28 mouse cellular contexts compared by ENCODE assay signal in genomic region chr17:8546366-8546765, GRCm38 (mm10). TPM values are rescaled to one million over a fixed set of nuclear protein-coding genes. Genes with fewer than 3 reads are reported as not detected.
"Had no signal": no experiment of that assay in that cellular context is flagged by ENCODE, and none has a peak within 500 bp of the region (broad histone marks: within the 10 kb centered on the region; RNA-seq: fewer than 3 reads in every experiment).

No protein-coding gene starts in this region.

- DNase-seq: kidney, postnatal 10 days; kidney, postnatal 36 days; left cerebral cortex, postnatal 4 days; liver, postnatal 0 days; lung, embryonic 14.5 days; retina, postnatal 1 day; right cerebral cortex, postnatal 25 days; spleen, adult 18-20 months; thymus, postnatal 25 days had no signal

- ATAC-seq: liver, postnatal 0 days; lung, postnatal 0 days; midbrain, embryonic 13.5 days; midbrain, embryonic 16.5 days had no signal

- H3K27ac ChIP-seq: kidney, embryonic 15.5 days; limb, embryonic 12.5 days; limb, embryonic 15.5 days; liver, embryonic 14.5 days; macrophage; midbrain, embryonic 13.5 days; neural tube, embryonic 13.5 days; stomach, embryonic 15.5 days had no signal

- H3K9me3 ChIP-seq: kidney, embryonic 15.5 days; limb, embryonic 12.5 days; limb, embryonic 15.5 days; midbrain, embryonic 13.5 days; neural tube, embryonic 13.5 days; stomach, embryonic 15.5 days had no signal

- H3K36me3 ChIP-seq: kidney, embryonic 15.5 days; limb, embryonic 12.5 days; limb, embryonic 15.5 days; midbrain, embryonic 13.5 days; neural tube, embryonic 13.5 days; stomach, embryonic 15.5 days had no signal

- H3K27me3 ChIP-seq: limb, embryonic 12.5 days; limb, embryonic 15.5 days; midbrain, embryonic 13.5 days; neural tube, embryonic 13.5 days had no signal

- H3K4me1 ChIP-seq: kidney, embryonic 15.5 days; midbrain, embryonic 13.5 days; neural tube, embryonic 13.5 days; stomach, embryonic 15.5 days had no signal

- H3K4me3 ChIP-seq: kidney, embryonic 15.5 days; limb, embryonic 12.5 days; limb, embryonic 15.5 days; midbrain, embryonic 13.5 days; myocyte; neural tube, embryonic 13.5 days; stomach, embryonic 15.5 days had no signal

RNA-seq across cellular contexts. Expression of gene Gm17087, which starts 20.4 kb away (rescaled TPM):
- total RNA-seq: layer of hippocampus, adult 8-10 months; layer of hippocampus, postnatal 10 days; left cerebral cortex, adult 8-10 months; left cerebral cortex, postnatal 14 days; left cerebral cortex, postnatal 4 days; monocyte, adult 5-6 weeks; neutrophil, adult 5-6 weeks had no signal
- polyA plus RNA-seq: kidney, embryonic 15.5 days; limb, embryonic 12.5 days; limb, embryonic 15.5 days; liver, embryonic 11.5 days; liver, embryonic 14.5 days; liver, postnatal 0 days; lung, embryonic 14.5 days; lung, postnatal 0 days; macrophage; midbrain, embryonic 13.5 days; midbrain, embryonic 16.5 days; myocyte; neural tube, embryonic 13.5 days; thymus, postnatal 0 days had no signal

RNA-seq across cellular contexts. Expression of gene Pde10a, which starts 21.2 kb away (rescaled TPM):
- total RNA-seq: monocyte, adult 5-6 weeks; neutrophil, adult 5-6 weeks had no signal
